Mouse (Mus musculus) ovary, adult 18-20 months (tissue): ENCODE results near the gene Olfr1180.
"Not testable (repeated sequence)": the region's sequence is repeated elsewhere in the genome, so short reads cannot be mapped to it uniquely, and the experiment has no call there.

Experiments
- DNase-seq: peaks from one replicate; pipeline ENCODE4 v3.0.0; 2022; ENCODE audit warnings: low spot score, mixed read lengths

Olfr1180 gene

GRCm38 (mm10) chr2:88419051-88419450, at the start of gene Olfr1180:
Olfr1180 (minus strand) TSS chr2:88419151.
- no peak for DNase-seq

- DNase-seq, result not testable (repeated sequence)
Observed at GRCm38 (mm10) chr2:88454567-88454966, 35.6 kb upstream of the Olfr1180 start, which contains the start of gene Olfr1183. Olfr1183 (plus strand) TSS chr2:88454867.

- no peak for DNase-seq
Observed at GRCm38 (mm10) chr2:88449031-88449430, 30.1 kb upstream of the Olfr1180 start, which contains the start of gene Gm13757. Gm13757 (minus strand) TSS chr2:88449131.

DNA sequence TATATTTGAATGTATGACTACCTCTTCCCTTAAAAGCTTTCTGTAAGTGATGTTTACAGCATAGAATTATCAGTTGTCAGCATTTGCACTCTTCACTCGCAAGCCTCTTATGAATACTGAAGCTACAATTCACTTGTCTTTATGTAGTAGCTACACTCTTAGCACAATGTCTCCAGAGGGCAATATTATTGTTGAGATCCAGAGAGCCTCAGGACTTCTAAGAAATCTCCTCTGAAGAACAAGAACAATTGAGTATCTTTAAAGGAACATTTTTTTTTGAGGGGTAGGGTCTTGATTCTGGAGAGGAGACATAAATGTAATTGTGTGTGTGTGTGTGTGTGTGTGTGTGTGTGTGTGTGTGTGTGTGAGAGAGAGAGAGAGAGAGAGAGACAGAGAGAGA, 7.1 kb upstream of the Olfr1180 start, which contains the start of gene Olfr1181:
TSS of gene Olfr1181 (minus strand) at position 101 of the 400 bp plus-strand sequence.
- no peak for DNase-seq

DNA sequence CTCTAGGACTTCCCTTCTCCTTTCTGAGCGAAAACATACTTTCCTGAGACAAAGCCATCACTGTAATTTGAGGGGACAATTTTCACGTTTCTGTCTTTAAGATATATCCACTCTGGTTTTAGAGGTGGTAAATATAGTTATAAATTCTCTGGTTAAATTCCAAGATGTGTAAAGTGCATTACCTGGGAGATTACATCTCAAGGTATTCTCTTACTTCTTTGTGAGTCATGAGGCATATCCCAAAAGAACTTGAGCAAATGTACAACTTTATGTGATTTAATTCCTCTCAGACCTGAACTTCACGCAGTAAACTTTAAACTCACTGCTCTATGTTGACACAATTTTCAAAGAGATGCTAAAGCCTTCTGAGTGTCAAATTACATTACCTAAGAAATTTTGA, 12.6 kb downstream of the Olfr1180 start, which contains the start of gene Olfr1179:
TSS of gene Olfr1179 (minus strand) at position 101 of the 400 bp plus-strand sequence.
- no peak for DNase-seq

DNA sequence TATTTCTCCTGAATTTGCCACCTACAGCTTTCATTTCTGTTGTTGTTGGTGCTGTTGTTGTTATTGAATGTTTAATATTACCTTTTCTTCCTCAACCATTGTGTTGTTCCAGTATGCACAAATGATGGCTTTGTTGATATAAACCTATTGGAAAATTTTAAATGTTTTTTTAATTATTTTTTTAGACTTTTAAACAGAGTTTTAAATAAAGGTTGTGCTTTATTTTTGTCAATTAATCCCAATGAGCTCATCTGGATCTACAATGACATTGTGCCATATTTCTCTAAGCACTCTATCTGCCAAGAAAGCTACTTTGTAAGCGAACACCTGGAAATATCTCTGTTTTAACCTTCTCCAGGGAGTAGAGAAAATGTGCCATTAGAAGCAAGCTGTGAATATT, 32.2 kb downstream of the Olfr1180 start, which contains the start of gene Olfr1178:
TSS of gene Olfr1178 (plus strand) at position 301 of the 400 bp plus-strand sequence.
- DNase-seq, result no peak
